Mouse (Mus musculus) ES-E14 (cell line): Measurements from ENCODE around the gene Hipk2.

Experiments
- CHD2 ChIP-seq: IDR thresholded peaks from 2 replicates; pipeline ENCODE4 v1.6.1; 2014; ENCODE audit warnings: mild to moderate bottlenecking, low read depth, low read length, inconsistent platforms
- HCFC1 ChIP-seq: IDR thresholded peaks from 2 replicates; pipeline ENCODE4 v1.6.1; 2012; ENCODE audit warnings: low read length, inconsistent platforms, borderline replicate concordance; ENCODE audit not compliant: insufficient read depth
- MAFK ChIP-seq: IDR thresholded peaks from 2 replicates; pipeline ENCODE4 v1.6.1; 2014; ENCODE audit warnings: mild to moderate bottlenecking, low read depth, low read length, inconsistent platforms; ENCODE audit not compliant: insufficient read depth

DNA sequence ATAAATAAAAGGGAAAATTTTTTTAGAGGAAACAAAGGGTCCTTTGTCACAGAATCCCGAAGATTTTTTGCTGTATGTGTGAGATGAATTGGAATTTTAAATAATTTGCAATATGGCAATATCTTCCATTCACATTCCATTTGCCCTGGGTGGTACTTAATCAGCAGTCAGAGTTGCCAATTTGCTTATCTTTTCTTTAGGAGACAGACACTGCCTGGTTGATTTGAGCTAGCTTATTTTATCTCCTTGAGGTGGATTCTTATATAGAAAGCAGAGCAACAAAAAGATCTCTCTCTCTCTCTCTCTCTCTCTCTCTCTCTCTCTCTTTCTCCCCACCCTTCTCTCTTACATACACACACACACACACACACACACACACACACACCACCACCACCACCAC lies 9.2 kb upstream of the Hipk2 start:
- TF ChIP-seq HCFC1 = no peak
- TF ChIP-seq CHD2 = no peak
- TF ChIP-seq MAFK = no peak
